Mouse (Mus musculus): ENCODE data around the gene Uckl1. TPM values are rescaled to one million over a fixed set of nuclear protein-coding genes. Genes with fewer than 3 reads are reported as not detected.

The Uckl1 gene
- 37.1 and 37.5 TPM in 2 replicates for polyA plus RNA-seq (2011; ENCODE audit: insufficient read depth, insufficient read length, low read depth, missing spikeins)

DNA sequence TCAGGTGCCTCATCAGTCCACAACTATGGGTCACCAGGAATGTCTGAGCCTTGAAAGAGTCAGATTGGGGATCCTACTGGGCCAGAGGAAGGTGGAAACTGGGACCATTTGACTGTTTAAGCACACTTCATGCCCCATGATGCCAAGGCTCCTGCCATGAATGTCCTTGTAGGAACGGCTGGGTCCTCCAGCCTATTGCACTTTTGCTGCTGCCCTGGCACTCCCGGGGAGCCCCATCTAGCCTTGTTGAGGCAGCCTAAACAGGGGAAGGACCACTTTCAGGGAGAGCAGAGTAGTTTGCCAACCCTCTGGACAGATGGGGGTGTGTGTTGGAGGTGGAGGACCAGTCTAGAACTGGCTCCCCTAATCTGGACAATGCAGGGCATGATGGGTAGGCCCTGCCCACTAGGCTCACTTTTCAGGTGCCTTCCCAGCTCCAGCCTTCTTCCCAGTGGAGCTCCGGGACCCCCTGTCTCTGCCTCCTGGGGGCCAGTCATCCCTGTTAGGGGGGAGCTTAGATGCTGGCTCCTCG is at the start of gene Uckl1:
Uckl1 (minus strand) TSS at position 482 of the 532 bp plus-strand sequence.
- H3K27ac ChIP-seq (ENCODE audit: insufficient read depth, low read length): no peak within 1 kb of the TSS
- H3K9ac ChIP-seq (ENCODE audit: low read depth, poor library complexity, severe bottlenecking): no peak within 1 kb of the TSS
- H3K4me1 ChIP-seq (ENCODE audit: control insufficient read depth, insufficient read depth, low read length): no peaks in the 10 kb centered on the region
- H3K9me3 ChIP-seq (replicated peaks; ENCODE audit: control insufficient read depth, insufficient read depth, low read length, poor library complexity, severe bottlenecking): no peaks in the 10 kb centered on the region
- no peak within 1 kb of the TSS for H3K4me3 ChIP-seq (ENCODE audit: low read depth, low read length)
- H3K36me3 ChIP-seq (ENCODE audit: control insufficient read depth, insufficient read depth, low read length, poor library complexity, severe bottlenecking): peaks cover 6% of the 10 kb centered on the region; the same call in 1 of the 2 replicates
- no peaks in the 10 kb centered on the region for H3K27me3 ChIP-seq (ENCODE audit: control insufficient read depth, insufficient read depth, low read length, poor library complexity, severe bottlenecking)
- no peak for TF ChIP-seq POLR2A (IDR thresholded peaks at IDR 0.05; ENCODE audit: insufficient read depth, low read length)
- TF ChIP-seq CTCF (IDR thresholded peaks at IDR 0.05; ENCODE audit: low read depth, low read length): no peak
- no peak for TF ChIP-seq EP300 (IDR thresholded peaks at IDR 0.05; ENCODE audit: insufficient read depth, low read depth, low read length)

GRCm38 (mm10) chr2:181632624-181633023 is 47.9 kb upstream of the Uckl1 start:
- Histone ChIP-seq H3K4me3 (ENCODE audit: low read depth, low read length) (no peak overlapping the region), H3K36me3 (ENCODE audit: control insufficient read depth, insufficient read depth, low read length, poor library complexity, severe bottlenecking) (peaks cover 44% of the 10 kb centered on the region), H3K9ac (ENCODE audit: low read depth, poor library complexity, severe bottlenecking) (no peak overlapping the region), H3K27ac (ENCODE audit: insufficient read depth, low read length) (no peak overlapping the region), H3K4me1 (ENCODE audit: control insufficient read depth, insufficient read depth, low read length) (no peaks in the 10 kb centered on the region), H3K9me3 (replicated peaks; ENCODE audit: control insufficient read depth, insufficient read depth, low read length, poor library complexity, severe bottlenecking) (no peaks in the 10 kb centered on the region), H3K27me3 (ENCODE audit: control insufficient read depth, insufficient read depth, low read length, poor library complexity, severe bottlenecking) (no peaks in the 10 kb centered on the region)
- TF ChIP-seq POLR2A (IDR thresholded peaks at IDR 0.05; ENCODE audit: insufficient read depth, low read length): no peak
- no peak for TF ChIP-seq CTCF (IDR thresholded peaks at IDR 0.05; ENCODE audit: low read depth, low read length)
- TF ChIP-seq EP300 (IDR thresholded peaks at IDR 0.05; ENCODE audit: insufficient read depth, low read depth, low read length): no peak

DNA sequence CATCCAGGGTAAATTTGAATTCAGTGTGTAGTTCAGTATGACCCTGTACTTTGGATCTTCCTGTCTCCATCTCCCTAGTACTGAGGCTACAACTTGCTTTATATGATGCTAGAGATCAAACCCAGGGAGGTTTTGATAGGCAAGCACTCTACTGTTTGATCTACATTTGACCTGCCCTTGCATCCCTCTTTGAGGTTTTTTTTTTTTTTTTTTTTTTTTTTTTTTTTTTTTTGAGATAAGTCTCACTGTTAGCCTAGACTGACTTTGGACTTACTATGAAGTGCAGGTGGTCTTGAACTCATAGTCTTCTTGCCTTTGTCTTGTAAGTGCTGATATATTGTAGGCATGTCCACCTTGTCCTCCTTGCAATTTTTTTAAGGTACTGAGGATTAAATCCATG is 43.8 kb upstream of the Uckl1 start:
- H3K36me3 ChIP-seq (ENCODE audit: control insufficient read depth, insufficient read depth, low read length, poor library complexity, severe bottlenecking): peaks cover 25% of the 10 kb centered on the region
- no peaks in the 10 kb centered on the region for H3K4me1 ChIP-seq (ENCODE audit: control insufficient read depth, insufficient read depth, low read length)
- H3K9ac ChIP-seq (ENCODE audit: low read depth, poor library complexity, severe bottlenecking): no peak overlapping the region
- H3K27ac ChIP-seq (ENCODE audit: insufficient read depth, low read length): no peak overlapping the region
- H3K9me3 ChIP-seq (replicated peaks; ENCODE audit: control insufficient read depth, insufficient read depth, low read length, poor library complexity, severe bottlenecking): no peaks in the 10 kb centered on the region
- H3K27me3 ChIP-seq (ENCODE audit: control insufficient read depth, insufficient read depth, low read length, poor library complexity, severe bottlenecking): no peaks in the 10 kb centered on the region
- H3K4me3 ChIP-seq (ENCODE audit: low read depth, low read length): no peak overlapping the region
- TF ChIP-seq EP300 (IDR thresholded peaks at IDR 0.05; ENCODE audit: insufficient read depth, low read depth, low read length) (no peak), CTCF (IDR thresholded peaks at IDR 0.05; ENCODE audit: low read depth, low read length) (no peak), POLR2A (IDR thresholded peaks at IDR 0.05; ENCODE audit: insufficient read depth, low read length) (no peak)

GRCm38 (mm10) chr2:181623401-181623800 is 38.7 kb upstream of the Uckl1 start:
- TF ChIP-seq POLR2A (IDR thresholded peaks at IDR 0.05; ENCODE audit: insufficient read depth, low read length): no peak
- no peak for TF ChIP-seq CTCF (IDR thresholded peaks at IDR 0.05; ENCODE audit: low read depth, low read length)
- TF ChIP-seq EP300 (IDR thresholded peaks at IDR 0.05; ENCODE audit: insufficient read depth, low read depth, low read length): no peak
- Histone ChIP-seq H3K4me1 (ENCODE audit: control insufficient read depth, insufficient read depth, low read length) (no peaks in the 10 kb centered on the region), H3K9ac (ENCODE audit: low read depth, poor library complexity, severe bottlenecking) (no peak overlapping the region), H3K9me3 (replicated peaks; ENCODE audit: control insufficient read depth, insufficient read depth, low read length, poor library complexity, severe bottlenecking) (no peaks in the 10 kb centered on the region), H3K4me3 (ENCODE audit: low read depth, low read length) (no peak overlapping the region), H3K27ac (ENCODE audit: insufficient read depth, low read length) (no peak overlapping the region), H3K36me3 (ENCODE audit: control insufficient read depth, insufficient read depth, low read length, poor library complexity, severe bottlenecking) (peaks cover 29% of the 10 kb centered on the region), H3K27me3 (ENCODE audit: control insufficient read depth, insufficient read depth, low read length, poor library complexity, severe bottlenecking) (no peaks in the 10 kb centered on the region)

- peaks cover 22% of the 10 kb centered on the region for H3K36me3 ChIP-seq (ENCODE audit: control insufficient read depth, insufficient read depth, low read length, poor library complexity, severe bottlenecking)
These were observed 34.2 kb upstream of the Uckl1 start for GRCm38 (mm10) chr2:181618761-181619495.

GRCm38 (mm10) chr2:181602367-181602766 is 17.7 kb upstream of the Uckl1 start:
- H3K4me3 ChIP-seq (ENCODE audit: low read depth, low read length): no peak overlapping the region
- no peaks in the 10 kb centered on the region for H3K9me3 ChIP-seq (replicated peaks; ENCODE audit: control insufficient read depth, insufficient read depth, low read length, poor library complexity, severe bottlenecking)
- no peaks in the 10 kb centered on the region for H3K4me1 ChIP-seq (ENCODE audit: control insufficient read depth, insufficient read depth, low read length)
- TF ChIP-seq POLR2A (IDR thresholded peaks at IDR 0.05; ENCODE audit: insufficient read depth, low read length): no peak
- no peak for TF ChIP-seq EP300 (IDR thresholded peaks at IDR 0.05; ENCODE audit: insufficient read depth, low read depth, low read length)
- no peak for TF ChIP-seq CTCF (IDR thresholded peaks at IDR 0.05; ENCODE audit: low read depth, low read length)
- no peaks in the 10 kb centered on the region for H3K27me3 ChIP-seq (ENCODE audit: control insufficient read depth, insufficient read depth, low read length, poor library complexity, severe bottlenecking)
- no peak overlapping the region for H3K27ac ChIP-seq (ENCODE audit: insufficient read depth, low read length)
- no peaks in the 10 kb centered on the region for H3K36me3 ChIP-seq (ENCODE audit: control insufficient read depth, insufficient read depth, low read length, poor library complexity, severe bottlenecking)
- H3K9ac ChIP-seq (ENCODE audit: low read depth, poor library complexity, severe bottlenecking): no peak overlapping the region

More at GRCm38 (mm10) chr2:181618761-181619495, 34.2 kb upstream of the Uckl1 start:
- Histone ChIP-seq H3K27me3 (ENCODE audit: control insufficient read depth, insufficient read depth, low read length, poor library complexity, severe bottlenecking) (no peaks in the 10 kb centered on the region), H3K4me3 (ENCODE audit: low read depth, low read length) (no peak overlapping the region), H3K27ac (ENCODE audit: insufficient read depth, low read length) (no peak overlapping the region), H3K9ac (ENCODE audit: low read depth, poor library complexity, severe bottlenecking) (no peak overlapping the region), H3K9me3 (replicated peaks; ENCODE audit: control insufficient read depth, insufficient read depth, low read length, poor library complexity, severe bottlenecking) (no peaks in the 10 kb centered on the region), H3K4me1 (ENCODE audit: control insufficient read depth, insufficient read depth, low read length) (no peaks in the 10 kb centered on the region)
- no peak for TF ChIP-seq CTCF (IDR thresholded peaks at IDR 0.05; ENCODE audit: low read depth, low read length)
- no peak for TF ChIP-seq POLR2A (IDR thresholded peaks at IDR 0.05; ENCODE audit: insufficient read depth, low read length)
- TF ChIP-seq EP300 (IDR thresholded peaks at IDR 0.05; ENCODE audit: insufficient read depth, low read depth, low read length): no peak
